ENCODE assay signal across 17 mouse cellular contexts in the genomic region with DNA sequence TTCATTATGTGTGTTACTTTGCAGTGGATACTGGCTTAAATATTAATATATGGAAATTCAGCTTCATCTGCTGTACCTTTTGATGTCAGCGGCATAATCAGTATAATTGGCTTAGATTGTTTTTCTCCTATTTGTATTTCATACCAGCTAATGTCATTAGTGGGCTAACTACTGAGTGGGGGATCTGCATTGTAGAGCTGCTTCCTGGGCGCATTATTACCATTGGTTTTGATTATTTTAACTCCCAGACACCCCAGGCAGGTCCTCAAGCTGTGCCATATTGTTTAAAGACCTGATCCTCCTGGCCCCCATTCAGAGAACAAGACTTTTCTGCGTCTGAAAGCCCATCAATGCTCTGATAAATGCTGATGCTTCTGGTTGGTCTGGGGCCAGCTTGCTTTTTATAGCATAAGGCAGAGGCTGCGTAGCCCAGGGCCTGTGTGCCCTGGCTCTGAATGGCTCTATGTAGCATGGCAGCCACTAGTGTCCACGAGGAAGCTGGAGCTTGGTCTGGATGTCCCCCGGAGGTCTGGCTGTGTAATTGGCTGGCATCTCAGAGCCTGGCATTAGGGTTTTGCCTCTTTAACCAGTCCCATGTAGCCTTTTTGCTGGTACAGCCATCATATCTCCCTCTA.
DNase-seq lines count a peak whose midpoint lies in the region; ATAC-seq and TF ChIP-seq lines count a peak whose summit lies in the region.
"Had no signal": no experiment of that assay in that cellular context is flagged by ENCODE, and none has a peak within 500 bp of the region (broad histone marks: within the 10 kb centered on the region; RNA-seq: fewer than 3 reads in every experiment).

No protein-coding gene starts in this region.

- no peaks in the 10 kb centered on the region for H3K27me3 ChIP-seq in forebrain, embryonic 13.5 days
- H3K27me3 ChIP-seq in forebrain, embryonic 11.5 days (ENCODE audit: control insufficient read depth, insufficient read depth, low read length): no peaks in the 10 kb centered on the region
- no peaks in the 10 kb centered on the region for H3K27me3 ChIP-seq in neural tube, embryonic 12.5 days (replicated peaks)
- no peaks in the 10 kb centered on the region for H3K27me3 ChIP-seq in limb, embryonic 15.5 days
- H3K27me3 ChIP-seq in stomach, postnatal 0 days (ENCODE audit: control insufficient read depth, insufficient read depth, low read length): no peaks in the 10 kb centered on the region

- DNase-seq in forebrain, embryonic 11.5 days (ENCODE audit: low spot score): no peak
- no peak for DNase-seq in neural tube, embryonic 10.5 days (ENCODE audit: extremely low spot score, low spot score)
- no peak for DNase-seq in urinary bladder, adult 2 months (ENCODE audit: low spot score)
- no peak for DNase-seq in right cerebral cortex, postnatal 25 days
- no peak for DNase-seq in stomach, postnatal 0 days (ENCODE audit: low spot score)
- DNase-seq: adrenal gland, postnatal 36 days; B cell, adult 2 months; cerebellum, adult 11-12 months; kidney, postnatal 25 days; lung, postnatal 10 days; thymus, adult 18-20 months had no signal

- no peak overlapping the region for H3K4me2 ChIP-seq in forebrain, embryonic 13.5 days
- H3K4me2 ChIP-seq in forebrain, embryonic 11.5 days (ENCODE audit: low read depth, low read length, severe bottlenecking): no peak overlapping the region
- H3K4me2 ChIP-seq in neural tube, embryonic 12.5 days (replicated peaks): no peak overlapping the region
- H3K4me2 ChIP-seq in limb, embryonic 15.5 days: no peak overlapping the region
- no peak overlapping the region for H3K4me2 ChIP-seq in stomach, postnatal 0 days (replicated peaks; ENCODE audit: low read depth)
- H3K4me2 ChIP-seq: liver, embryonic 11.5 days had no signal

- TF ChIP-seq EP300 in stomach, postnatal 0 days (optimal IDR thresholded peaks at IDR 0.05): no peak

- 0 out of 2 replicates have a peak overlapping the region, but pooled peaks have one; percentile 4 for H3K9ac ChIP-seq in forebrain, embryonic 13.5 days
- H3K9ac ChIP-seq in forebrain, embryonic 11.5 days (ENCODE audit: low read length): no peak overlapping the region
- H3K9ac ChIP-seq in neural tube, embryonic 12.5 days: no peak overlapping the region
- no peak overlapping the region for H3K9ac ChIP-seq in limb, embryonic 15.5 days
- no peak overlapping the region for H3K9ac ChIP-seq in stomach, postnatal 0 days (ENCODE audit: low read length)

- H3K27ac ChIP-seq in forebrain, embryonic 13.5 days: peak overlapping the region; percentile 74
- no peak overlapping the region for H3K27ac ChIP-seq in forebrain, embryonic 11.5 days (ENCODE audit: low read depth, low read length)
- H3K27ac ChIP-seq in neural tube, embryonic 12.5 days: no peak overlapping the region
- H3K27ac ChIP-seq in limb, embryonic 15.5 days: peak overlapping the region; percentile 57
- no peak overlapping the region for H3K27ac ChIP-seq in stomach, postnatal 0 days (replicated peaks)
- H3K27ac ChIP-seq: left cerebral cortex, adult 2 months had no signal

- peak; percentile 65 for ATAC-seq in forebrain, embryonic 13.5 days
- ATAC-seq in forebrain, embryonic 11.5 days (replicated peaks; ENCODE audit: low FRiP score): no peak
- ATAC-seq in neural tube, embryonic 12.5 days (ENCODE audit: low FRiP score, low read depth): 0 out of 2 replicates have a peak, but pooled peaks have one; percentile 13
- ATAC-seq in limb, embryonic 15.5 days (ENCODE audit: insufficient number of reproducible peaks, low FRiP score, low TSS enrichment, low read depth): 0 out of 2 replicates have a peak, but pooled peaks have one; percentile 52
- no peak for ATAC-seq in stomach, postnatal 0 days (ENCODE audit: low FRiP score, low TSS enrichment)
- ATAC-seq: intestine, postnatal 0 days had no signal

- no peaks in the 10 kb centered on the region for H3K9me3 ChIP-seq in forebrain, embryonic 13.5 days (replicated peaks)
- no peaks in the 10 kb centered on the region for H3K9me3 ChIP-seq in forebrain, embryonic 11.5 days (ENCODE audit: control insufficient read depth, low read length)
- H3K9me3 ChIP-seq in neural tube, embryonic 12.5 days: no peaks in the 10 kb centered on the region
- H3K9me3 ChIP-seq in limb, embryonic 15.5 days: no peaks in the 10 kb centered on the region
- H3K9me3 ChIP-seq in stomach, postnatal 0 days (ENCODE audit: control insufficient read depth, low read length): no peaks in the 10 kb centered on the region

- H3K4me1 ChIP-seq in forebrain, embryonic 13.5 days: peaks cover 52% of the 10 kb centered on the region
- H3K4me1 ChIP-seq in forebrain, embryonic 11.5 days (replicated peaks; ENCODE audit: control insufficient read depth, insufficient read depth, low read length): 0 out of 2 replicates have a peak, but pooled peaks cover 7% of the 10 kb centered on the region
- peaks cover 16% of the 10 kb centered on the region for H3K4me1 ChIP-seq in neural tube, embryonic 12.5 days
- H3K4me1 ChIP-seq in limb, embryonic 15.5 days: peaks cover 28% of the 10 kb centered on the region
- H3K4me1 ChIP-seq in stomach, postnatal 0 days (replicated peaks; ENCODE audit: control insufficient read depth, insufficient read depth): no peaks in the 10 kb centered on the region

- H3K4me3 ChIP-seq in forebrain, embryonic 13.5 days: no peak overlapping the region
- no peak overlapping the region for H3K4me3 ChIP-seq in forebrain, embryonic 11.5 days (ENCODE audit: low read depth, low read length)
- no peak overlapping the region for H3K4me3 ChIP-seq in neural tube, embryonic 12.5 days
- H3K4me3 ChIP-seq in limb, embryonic 15.5 days: no peak overlapping the region
- H3K4me3 ChIP-seq in stomach, postnatal 0 days (ENCODE audit: low read depth, low read length): no peak overlapping the region
- H3K4me3 ChIP-seq: left cerebral cortex, adult 2 months had no signal

- H3K36me3 ChIP-seq in forebrain, embryonic 13.5 days (ENCODE audit: poor library complexity, severe bottlenecking): no peaks in the 10 kb centered on the region
- H3K36me3 ChIP-seq in forebrain, embryonic 11.5 days (ENCODE audit: control insufficient read depth, insufficient read depth, low read length): no peaks in the 10 kb centered on the region
- no peaks in the 10 kb centered on the region for H3K36me3 ChIP-seq in neural tube, embryonic 12.5 days
- no peaks in the 10 kb centered on the region for H3K36me3 ChIP-seq in limb, embryonic 15.5 days
- no peaks in the 10 kb centered on the region for H3K36me3 ChIP-seq in stomach, postnatal 0 days (ENCODE audit: control insufficient read depth, insufficient read depth, low read length)

- 33% methylated on average over 6 of the region's 6 CpGs for WGBS in forebrain, embryonic 13.5 days
- whole genome bisulfite sequencing in forebrain, embryonic 11.5 days: 62% methylated on average over 6 of the region's 6 CpGs
- 60% methylated on average over 6 of the region's 6 CpGs for WGBS in neural tube, embryonic 12.5 days
- 50% methylated on average over 6 of the region's 6 CpGs for WGBS in limb, embryonic 15.5 days
- WGBS in stomach, postnatal 0 days: 75% methylated on average over 6 of the region's 6 CpGs

- TF ChIP-seq CTCF in stomach, postnatal 0 days (IDR thresholded peaks at IDR 0.05; ENCODE audit: low read depth): no peak

Comparison
In these comparisons a context has a peak if more than half of its experiments do, and no peak if none do; other contexts are left out.
1. ATAC-seq: peak in forebrain, embryonic 13.5 days (single experiment), neural tube, embryonic 12.5 days (single experiment) and limb, embryonic 15.5 days (single experiment); none in forebrain, embryonic 11.5 days (single experiment) and stomach, postnatal 0 days (single experiment).
2. H3K27ac ChIP-seq: peak in forebrain, embryonic 13.5 days (single experiment) and limb, embryonic 15.5 days (single experiment); none in forebrain, embryonic 11.5 days (single experiment), neural tube, embryonic 12.5 days (single experiment) and stomach, postnatal 0 days (single experiment).